Mouse (Mus musculus) lung, adult 2 months (tissue): ENCODE results near the gene Limk2.

Experiments used
- CTCF ChIP-seq: fragments of 200-500 bp; IDR thresholded peaks from 2 replicates; pipeline ENCODE4 v1.5.1; 2011; ENCODE audit warnings: mild to moderate bottlenecking, low read length, control low read depth; ENCODE audit not compliant: insufficient read depth
- POLR2A ChIP-seq: fragments of 200-500 bp; IDR thresholded peaks from 2 replicates; pipeline ENCODE4 v1.6.1; 2011; ENCODE audit warnings: low read depth, mild to moderate bottlenecking, control low read depth, low read length, borderline replicate concordance; ENCODE audit errors: extremely low read depth

- TF ChIP-seq CTCF (no peak), POLR2A (no peak)
These were observed 13.3 kb upstream of the Limk2 start for GRCm38 (mm10) chr11:3422242-3422641.
